Mouse (Mus musculus) embryo, embryonic 9.5 days (tissue): ENCODE measurements around the gene Jmy.

ENCODE experiments used
- DNase-seq: peaks from one replicate; pipeline ENCODE4 v3.0.0-alpha.2; 2017; ENCODE audit errors: extremely low spot score

Gene Jmy

DNA sequence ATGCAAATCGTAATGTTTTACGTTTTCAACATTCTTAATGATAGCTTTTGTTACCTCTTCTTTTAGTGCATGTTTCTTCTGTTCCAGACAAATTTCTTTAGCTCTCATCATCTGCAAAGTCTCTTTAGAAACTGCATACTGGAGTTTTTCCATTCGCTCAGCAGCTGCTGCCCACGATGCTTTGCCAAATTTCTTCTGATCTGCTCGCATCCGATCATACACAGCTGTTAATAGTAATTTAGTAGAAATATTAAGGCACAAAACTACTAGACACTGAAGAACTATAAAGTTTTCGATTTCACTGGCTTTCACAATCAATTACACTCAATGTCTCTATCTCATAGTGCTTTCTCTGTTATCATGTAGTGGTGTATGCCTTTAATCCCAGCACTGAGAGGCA, 40.0 kb downstream of the Jmy start:
- DNase-seq, result no peak

DNA sequence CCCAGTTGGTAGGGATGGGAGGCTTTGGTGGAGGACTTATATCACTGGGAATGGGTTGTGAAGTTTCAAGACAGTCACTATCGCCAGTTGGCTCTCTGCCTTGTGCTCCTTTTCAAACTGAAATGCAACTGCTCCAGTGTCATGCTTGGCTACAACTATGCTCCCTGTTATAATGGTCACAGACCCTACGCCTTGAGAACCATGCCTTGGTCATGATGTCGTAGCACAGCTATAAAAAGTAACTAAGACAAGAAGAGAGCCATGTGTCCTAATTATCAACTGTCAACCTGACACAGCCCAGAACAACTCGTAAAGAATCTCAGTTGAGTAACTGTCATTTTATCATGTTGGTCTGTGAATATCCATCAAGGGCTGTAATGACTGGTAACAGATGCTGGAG, 41.0 kb downstream of the Jmy start:
- no peak for DNase-seq

DNA sequence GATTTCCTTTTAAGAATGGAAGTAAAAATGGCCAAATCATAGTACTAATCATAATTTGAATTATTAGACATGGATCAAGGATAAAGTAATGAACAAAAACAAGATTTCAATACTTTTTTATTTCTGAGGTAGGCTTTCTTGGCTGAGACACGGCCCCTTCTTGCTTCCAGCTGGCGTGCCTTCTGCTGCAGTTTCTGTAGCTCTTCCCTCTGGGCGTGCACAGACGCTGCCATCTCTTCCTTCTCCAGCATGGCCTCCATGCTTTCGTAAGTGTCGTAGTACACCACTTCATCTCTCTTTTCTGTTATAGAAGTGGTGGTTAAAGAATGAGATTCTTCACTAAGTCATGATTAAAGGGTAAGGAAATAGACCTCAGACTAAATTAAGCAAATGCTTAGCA, 46.3 kb downstream of the Jmy start:
- DNase-seq, result no peak

- DNase-seq, result no peak
Measured at GRCm38 (mm10) chr13:93440167-93440566, 59.4 kb downstream of the Jmy start.

DNA sequence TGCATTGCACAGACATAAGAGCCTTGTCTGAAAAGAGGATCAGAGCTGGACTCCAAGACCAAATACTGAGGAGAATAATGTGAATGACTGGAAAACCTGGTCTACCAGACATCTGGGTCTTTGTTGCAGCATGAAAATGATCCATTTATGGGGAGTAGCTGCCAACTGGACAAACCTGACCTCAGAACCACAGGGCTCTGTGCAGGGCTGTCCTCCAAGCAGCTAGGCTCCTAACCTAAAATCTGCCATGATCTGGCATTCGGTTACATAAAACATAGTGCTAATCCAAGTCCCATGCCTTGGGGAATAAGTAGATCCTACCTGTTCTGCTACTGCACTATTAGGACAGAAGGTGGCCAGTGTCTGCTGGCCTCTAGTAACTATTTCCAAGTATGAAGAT, 70.4 kb downstream of the Jmy start:
- DNase-seq, result no peak

DNA sequence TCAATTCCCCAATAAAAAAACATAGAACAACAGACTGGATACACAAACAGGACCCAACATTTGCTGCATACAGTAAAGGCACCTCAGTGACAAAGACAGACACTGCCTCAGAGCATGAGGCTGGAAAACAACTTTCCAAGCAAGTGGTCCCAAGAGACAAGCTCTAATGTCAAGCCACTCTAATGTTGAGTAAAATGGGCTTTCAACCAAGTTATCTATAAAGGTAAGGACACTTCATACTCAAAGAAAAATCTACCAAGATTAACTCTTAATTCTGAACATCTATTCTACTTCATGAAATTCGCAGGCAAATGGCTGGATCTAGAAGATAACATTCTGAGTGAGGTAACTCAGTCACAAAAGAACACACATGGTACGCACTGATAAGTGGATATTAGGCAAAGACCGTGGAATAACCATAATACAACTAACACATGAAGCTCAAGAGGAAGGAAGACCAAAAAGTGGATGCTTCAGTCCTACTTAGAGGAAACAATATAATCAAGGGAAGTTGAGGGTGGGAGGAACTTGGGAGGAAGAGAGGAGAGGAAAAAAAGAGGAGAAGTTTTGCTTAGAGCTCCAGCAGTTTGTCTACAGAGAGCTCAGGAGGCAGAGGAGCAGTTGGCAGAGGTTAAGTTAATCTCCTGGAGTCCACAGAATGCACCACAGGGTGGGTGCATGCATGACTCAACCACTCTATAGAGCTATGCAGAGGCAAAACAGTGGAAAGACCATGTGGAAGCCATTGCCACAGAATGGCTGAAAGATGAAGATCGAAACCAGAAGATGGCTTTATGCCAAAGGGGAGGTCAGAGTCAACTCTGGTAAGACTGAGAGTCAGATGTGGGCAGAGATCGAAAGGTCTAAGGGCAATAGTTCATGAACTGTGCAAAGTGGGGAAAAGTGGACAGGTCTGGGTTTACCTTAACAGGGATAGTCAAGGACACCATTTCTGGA, 71.4 kb downstream of the Jmy start:
- DNase-seq, result no peak

DNA sequence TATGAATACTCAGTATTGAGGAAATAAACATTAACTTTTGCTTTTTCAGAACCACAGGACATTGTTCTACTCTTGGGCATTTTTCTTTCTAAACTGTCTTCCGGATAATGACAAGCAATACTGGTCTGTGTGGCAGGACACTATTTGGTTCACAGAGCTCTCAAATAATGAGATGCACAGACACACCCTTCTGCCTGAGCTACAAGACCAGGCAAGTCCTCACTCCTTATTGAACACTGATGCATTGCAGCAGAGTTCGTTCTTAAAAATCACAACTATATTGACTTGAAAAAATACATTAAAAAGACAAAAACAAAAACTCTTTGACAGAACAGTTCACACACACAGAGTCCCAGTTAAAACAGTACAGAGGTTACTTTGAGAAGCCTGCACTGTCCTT, 76.4 kb downstream of the Jmy start:
- DNase-seq, result no peak

- DNase-seq, result no peak
Measured at GRCm38 (mm10) chr13:93419779-93420178, 79.8 kb downstream of the Jmy start.

GRCm38 (mm10) chr13:93418292-93418691, 81.3 kb downstream of the Jmy start:
- no peak for DNase-seq

GRCm38 (mm10) chr13:93415055-93415454, 84.6 kb downstream of the Jmy start:
- DNase-seq, result no peak

GRCm38 (mm10) chr13:93410343-93410742, 89.3 kb downstream of the Jmy start:
- DNase-seq, result no peak

DNA sequence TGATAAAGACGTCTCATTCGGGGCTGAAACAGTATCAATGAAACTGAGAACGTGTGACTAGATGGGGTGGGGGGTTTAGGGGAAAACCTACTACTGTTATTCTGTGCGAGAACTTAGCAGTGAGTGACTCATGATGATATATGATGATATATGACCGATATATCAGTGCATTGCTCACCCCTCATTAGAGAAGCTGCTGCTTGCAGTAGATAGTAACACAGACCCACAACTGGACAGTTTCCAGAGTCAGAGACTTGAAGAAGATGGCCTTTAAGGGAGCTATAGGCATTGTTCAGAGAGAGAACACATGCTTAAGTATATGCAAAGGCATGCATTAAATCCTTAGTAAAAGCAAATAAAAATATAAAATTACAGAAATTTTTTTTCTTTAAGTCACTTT, 92.8 kb downstream of the Jmy start:
- no peak for DNase-seq

DNA sequence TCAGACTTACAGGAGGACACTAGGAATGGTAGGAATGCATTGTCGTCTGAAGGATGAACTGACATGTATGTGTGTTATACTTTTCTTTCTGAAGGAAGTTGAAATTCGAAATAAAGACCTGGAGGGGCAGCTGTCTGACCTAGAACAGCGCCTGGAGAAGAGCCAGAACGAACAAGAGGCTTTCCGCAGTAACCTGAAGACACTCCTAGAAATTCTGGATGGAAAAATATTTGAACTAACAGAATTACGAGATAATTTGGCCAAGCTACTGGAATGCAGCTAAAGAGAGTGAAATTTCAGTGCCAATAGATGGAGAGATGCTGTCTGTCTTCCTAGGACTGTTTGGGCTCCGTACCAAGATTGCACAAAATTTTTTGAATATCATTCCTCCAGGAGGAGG, 97.7 kb downstream of the Jmy start:
- DNase-seq, result no peak

DNA sequence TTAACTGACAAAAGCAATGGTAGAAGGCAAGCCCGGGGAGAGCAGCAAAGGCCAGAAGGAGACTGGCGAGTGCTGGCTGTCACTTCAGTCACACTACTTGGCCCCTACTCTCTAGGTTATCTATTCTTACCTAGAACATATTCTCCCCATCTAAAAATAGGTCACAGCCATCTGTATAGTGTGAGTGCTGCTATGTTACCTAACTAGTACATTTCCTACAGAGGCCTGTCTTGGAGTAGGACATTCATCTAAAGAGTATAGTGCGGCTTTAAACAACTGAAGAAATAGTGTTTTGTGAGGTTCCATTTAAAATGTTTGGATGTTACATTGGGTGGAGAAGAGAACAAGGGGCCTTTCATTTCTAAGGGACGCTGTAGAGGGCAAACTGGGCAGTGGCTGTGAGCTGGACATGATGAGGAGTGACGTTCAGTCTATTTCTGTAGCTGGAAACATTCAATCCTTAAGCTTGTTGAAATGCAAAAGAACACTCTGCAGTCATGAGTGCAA, 99.8 kb downstream of the Jmy start:
- no peak for DNase-seq

GRCm38 (mm10) chr13:93389242-93389625, 110.4 kb downstream of the Jmy start:
- no peak for DNase-seq

- no peak for DNase-seq
Measured at GRCm38 (mm10) chr13:93388594-93389241, 110.9 kb downstream of the Jmy start.

DNA sequence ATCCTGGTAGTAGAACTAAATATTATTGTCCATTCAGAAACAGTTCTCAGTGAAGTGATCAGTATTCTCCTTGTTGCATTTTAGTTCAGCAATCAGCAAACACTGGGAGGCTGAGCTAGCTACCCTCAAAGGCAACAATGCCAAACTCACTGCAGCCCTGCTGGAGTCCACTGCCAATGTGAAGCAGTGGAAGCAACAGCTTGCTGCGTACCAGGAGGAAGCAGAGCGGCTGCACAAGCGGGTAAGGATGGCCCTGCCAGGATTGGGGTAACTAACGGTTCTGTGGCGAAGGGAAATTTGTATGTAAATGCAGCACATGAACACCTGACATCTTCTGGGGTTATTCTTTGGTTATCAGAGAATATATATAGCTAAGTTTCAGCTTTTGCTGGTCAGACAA, 112.2 kb downstream of the Jmy start:
- no peak for DNase-seq

DNA sequence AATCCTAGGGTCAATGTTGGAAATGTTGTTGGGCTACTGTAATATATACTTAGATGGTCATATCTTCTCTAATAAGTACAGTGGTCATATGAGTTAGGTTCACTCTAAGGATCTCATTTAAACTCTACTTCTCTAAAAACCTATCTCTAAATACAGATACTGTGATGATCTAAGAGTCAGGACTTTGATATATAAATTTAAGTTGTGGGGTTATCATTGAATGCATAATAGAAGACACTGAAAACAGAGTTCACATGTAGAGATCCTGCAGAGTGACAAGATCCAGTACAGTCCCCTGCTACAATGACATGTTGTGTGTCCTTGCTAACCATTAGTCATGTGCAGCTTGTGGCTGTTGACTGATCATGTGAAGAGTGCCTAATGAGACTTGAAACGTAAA, 114.5 kb downstream of the Jmy start:
- DNase-seq, result no peak

GRCm38 (mm10) chr13:93384481-93384880, 115.1 kb downstream of the Jmy start:
- no peak for DNase-seq

DNA sequence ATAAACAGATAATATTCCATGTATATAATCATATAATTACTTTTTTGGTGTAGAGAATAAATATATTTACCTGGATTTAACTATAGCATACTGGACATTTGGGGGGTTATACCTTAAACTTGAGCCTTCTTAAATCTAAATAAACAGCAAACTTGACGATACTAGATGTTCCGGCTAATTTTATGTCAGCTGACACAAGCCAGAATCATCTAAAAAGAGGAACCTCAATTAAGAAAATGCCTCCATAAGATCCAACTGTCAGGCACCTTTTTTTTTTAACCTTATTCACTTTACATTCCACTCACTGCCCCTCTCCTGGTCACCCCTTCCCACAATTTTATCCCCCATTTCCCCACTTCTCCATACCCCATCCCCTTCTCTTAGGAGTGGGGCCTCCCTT, 116.0 kb downstream of the Jmy start:
- DNase-seq, result no peak

DNA sequence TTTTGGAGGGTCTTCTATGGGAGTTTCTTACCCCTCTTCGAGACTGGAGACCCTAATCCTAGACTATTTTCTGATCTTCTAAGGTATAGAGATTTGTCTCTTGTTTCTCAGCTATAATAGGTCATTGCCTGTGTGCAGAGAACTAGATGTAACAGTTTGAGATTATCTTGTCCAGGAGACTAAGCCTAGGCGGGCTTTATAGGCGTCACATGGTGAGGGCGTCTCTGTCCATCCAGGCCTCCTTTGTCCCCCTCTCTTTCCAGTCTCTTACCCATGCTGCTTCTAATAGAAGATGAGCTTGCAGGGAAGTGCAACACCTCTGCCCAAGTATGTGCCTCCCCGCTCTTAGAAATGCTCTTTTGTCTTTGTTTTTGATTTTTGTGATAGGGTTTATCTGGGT, 116.5 kb downstream of the Jmy start:
- DNase-seq, result no peak

DNA sequence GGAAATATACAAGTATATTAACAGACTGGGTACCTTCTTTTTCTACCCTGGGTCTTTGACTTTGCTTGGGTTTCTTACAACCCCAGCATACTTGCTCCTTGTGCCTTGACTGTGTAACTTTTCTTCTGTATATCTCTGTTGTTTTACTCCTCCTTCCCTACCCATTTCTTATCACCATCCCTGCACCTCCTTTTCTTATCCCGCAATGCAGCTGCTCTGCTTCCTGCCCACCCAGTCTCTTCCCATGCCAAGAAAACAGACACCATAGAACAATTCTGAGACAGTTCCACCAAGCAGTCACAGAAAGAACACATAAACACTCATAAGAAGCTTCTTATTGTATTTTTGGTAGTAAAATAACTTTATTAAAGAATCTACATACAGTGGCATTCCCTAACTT, 118.3 kb downstream of the Jmy start:
- no peak for DNase-seq

GRCm38 (mm10) chr13:93380399-93381063, 119.1 kb downstream of the Jmy start:
- no peak for DNase-seq
